Mouse (Mus musculus) G1E (cell line): ENCODE data around the gene Ryk. TPM values are rescaled to one million over a fixed set of nuclear protein-coding genes. Genes with fewer than 3 reads are reported as not detected.

Source experiments
- ATAC-seq: 2 replicates; pipeline ENCODE4 v1.8.0; 2016; ENCODE audit warnings: mild to moderate bottlenecking; ENCODE audit not compliant: insufficient number of reproducible peaks, poor library complexity, low FRiP score, severe bottlenecking; ENCODE audit errors: extremely low read depth
- DNase-seq: peaks from one replicate; pipeline ENCODE4 v3.0.0; 2012; ENCODE audit warnings: low spot score
- H3K27me3 ChIP-seq: 2 replicates; pipeline ENCODE4 v1.6.1; 2012; ENCODE audit warnings: mild to moderate bottlenecking, low read length, inconsistent platforms; ENCODE audit not compliant: insufficient read depth
- H3K36me3 ChIP-seq: replicated peaks from 2 replicates; pipeline ENCODE3; 2012; ENCODE audit warnings: mild to moderate bottlenecking, inconsistent platforms
- H3K4me1 ChIP-seq: 2 replicates; pipeline ENCODE4 v1.6.1; 2012; ENCODE audit warnings: low read depth, low read length, inconsistent platforms, mixed read lengths; ENCODE audit not compliant: insufficient read depth
- H3K4me3 ChIP-seq: 2 replicates; pipeline ENCODE4 v1.5.1; 2012; ENCODE audit warnings: low read depth, mild to moderate bottlenecking, inconsistent platforms, low read length, moderate library complexity, mixed read lengths
- H3K9me3 ChIP-seq: replicated peaks from 2 replicates; pipeline ENCODE4 v1.6.1; 2012; ENCODE audit warnings: inconsistent platforms
- CTCF ChIP-seq: IDR thresholded peaks from 2 replicates; pipeline ENCODE4 v1.5.1; 2012; ENCODE audit warnings: low read depth, low read length, inconsistent platforms, mixed read lengths
- GATA1 ChIP-seq: IDR thresholded peaks from 2 replicates; pipeline ENCODE4 v1.6.1; 2012; ENCODE audit warnings: borderline replicate concordance, low read length, inconsistent platforms, mixed read lengths
- GATA2 ChIP-seq: IDR thresholded peaks from 2 replicates; pipeline ENCODE4 v1.6.1; 2012; ENCODE audit warnings: low read depth, low read length, inconsistent platforms, borderline replicate concordance
- POLR2AphosphoS5 ChIP-seq: IDR thresholded peaks from 2 replicates; pipeline ENCODE4 v1.6.1; 2012; ENCODE audit warnings: low read depth, low read length, inconsistent platforms; ENCODE audit not compliant: insufficient replicate concordance
- TAL1 ChIP-seq: conservative IDR thresholded peaks from 2 replicates; pipeline ENCODE4 v1.6.1; 2012; ENCODE audit warnings: low read depth, low read length, inconsistent platforms, mixed read lengths
- polyA plus RNA-seq: library from polyadenylated mRNA; stranded (reverse); fragments of >175 nt; gene quantifications from 2 replicates; pipeline ENCODE4 v1.2.3, GENCODE M21; 2012
- total RNA-seq, 2 experiments: library from RNA; stranded (forward) in 1 of 2; stranded (reverse) in 1 of 2; fragments of 200-1000 nt in 1 of 2; fragments of >200 nt in 1 of 2; fragmentation: Nextera tagmentation in 1 of 2; gene quantifications; 2 replicates each; pipeline ENCODE4 v1.2.3; 2014 to 2017

The Ryk gene
- total and polyA plus RNA-seq, 3 experiments: 17.1 to 110 (median 80.1) TPM

DNA sequence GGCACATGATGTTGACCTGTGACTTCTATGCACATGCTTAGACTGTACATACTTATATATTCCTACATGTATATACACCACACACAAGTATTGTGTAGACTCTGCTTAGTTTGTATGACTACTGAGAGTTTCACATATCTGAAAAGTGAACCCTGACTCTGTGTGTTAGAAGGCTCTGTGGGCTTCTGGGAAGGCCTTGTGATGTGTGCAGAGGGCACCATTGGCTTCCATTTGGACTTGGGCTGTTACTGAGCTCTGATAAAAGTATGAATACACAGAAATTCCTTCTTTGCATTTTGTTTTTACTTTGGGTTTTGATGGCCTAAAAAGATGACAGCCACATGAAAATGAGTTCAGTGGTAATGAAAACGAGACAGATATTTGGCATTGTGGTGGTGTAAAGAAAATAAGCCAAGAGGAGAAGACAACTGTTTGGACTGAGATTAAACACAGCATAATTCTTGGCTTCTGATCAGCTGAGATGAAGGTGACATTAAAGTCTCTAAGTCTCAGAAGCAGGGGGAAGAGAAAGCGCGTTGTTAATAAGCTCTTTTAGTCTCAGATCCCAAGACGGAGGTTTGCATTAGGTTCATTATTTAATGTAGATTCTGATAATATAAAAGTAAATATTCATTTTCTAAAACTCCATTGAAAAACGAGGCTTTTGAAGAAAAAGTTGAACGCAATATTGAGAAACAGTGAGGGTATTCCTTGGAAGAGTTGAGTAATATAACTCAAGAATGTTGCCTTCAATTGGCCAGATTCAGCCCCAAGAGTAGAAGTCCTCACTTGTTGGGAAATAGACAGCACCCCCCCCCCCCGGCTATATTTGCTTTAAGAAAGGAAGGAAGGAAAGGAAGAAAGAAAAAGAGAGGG lies 58.0 kb downstream of the Ryk start:
- Histone ChIP-seq H3K27me3 (no peaks in the 10 kb centered on the region), H3K4me1 (peaks cover 49% of the 10 kb centered on the region), H3K4me3 (no peak overlapping the region), H3K9me3 (no peaks in the 10 kb centered on the region), H3K36me3 (peaks cover 75% of the 10 kb centered on the region)
- TF ChIP-seq POLR2AphosphoS5 (no peak), TAL1 (no peak), GATA2 (no peak), GATA1 (no peak), CTCF (no peak)
- ATAC-seq (no peak), DNase-seq (no peak)

- Histone ChIP-seq H3K4me3 (no peak overlapping the region), H3K4me1 (peaks cover 48% of the 10 kb centered on the region), H3K36me3 (peaks cover 76% of the 10 kb centered on the region), H3K9me3 (no peaks in the 10 kb centered on the region), H3K27me3 (no peaks in the 10 kb centered on the region)
- no peak for TF ChIP-seq GATA2
- TF ChIP-seq TAL1: no peak
- no peak for TF ChIP-seq GATA1
- TF ChIP-seq POLR2AphosphoS5: no peak
- no peak for TF ChIP-seq CTCF
- no peak for ATAC-seq
- DNase-seq: no peak
These were observed 58.7 kb downstream of the Ryk start for GRCm38 (mm10) chr9:102893356-102893870.

DNA sequence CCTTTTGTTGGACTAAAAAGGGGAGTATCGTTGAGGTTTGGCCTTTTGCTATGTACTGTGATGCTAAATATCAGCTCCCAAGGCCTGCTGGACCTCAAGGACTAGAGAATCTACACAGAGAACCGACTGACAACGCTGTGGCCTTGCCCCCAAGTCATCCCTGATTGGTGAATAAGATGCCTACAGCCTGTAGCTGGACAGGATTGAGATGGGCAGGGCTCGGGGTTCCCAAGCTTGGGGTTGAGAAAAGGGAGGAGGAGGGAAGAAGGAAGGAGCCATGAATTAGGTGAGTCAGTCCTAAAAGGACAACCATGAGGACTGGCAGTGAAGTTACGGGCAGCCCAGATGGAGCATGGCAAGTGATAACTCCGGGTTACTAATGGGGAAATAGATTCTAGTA lies 65.2 kb downstream of the Ryk start:
- Histone ChIP-seq H3K9me3 (no peaks in the 10 kb centered on the region), H3K27me3 (no peaks in the 10 kb centered on the region), H3K36me3 (peaks cover 91% of the 10 kb centered on the region), H3K4me3 (no peak overlapping the region), H3K4me1 (peaks cover 39% of the 10 kb centered on the region)
- no peak for ATAC-seq
- TF ChIP-seq TAL1 (no peak), CTCF (no peak), POLR2AphosphoS5 (no peak), GATA1 (no peak), GATA2 (no peak)
- DNase-seq: no peak

GRCm38 (mm10) chr9:102902308-102902707 lies 67.6 kb downstream of the Ryk start:
- peaks cover 36% of the 10 kb centered on the region for H3K4me1 ChIP-seq
- TF ChIP-seq POLR2AphosphoS5: no peak
- H3K9me3 ChIP-seq: no peaks in the 10 kb centered on the region
- H3K36me3 ChIP-seq: peaks cover 93% of the 10 kb centered on the region
- DNase-seq (no peak), ATAC-seq (no peak)
- H3K27me3 ChIP-seq: no peaks in the 10 kb centered on the region
- H3K4me3 ChIP-seq: no peak overlapping the region

DNA sequence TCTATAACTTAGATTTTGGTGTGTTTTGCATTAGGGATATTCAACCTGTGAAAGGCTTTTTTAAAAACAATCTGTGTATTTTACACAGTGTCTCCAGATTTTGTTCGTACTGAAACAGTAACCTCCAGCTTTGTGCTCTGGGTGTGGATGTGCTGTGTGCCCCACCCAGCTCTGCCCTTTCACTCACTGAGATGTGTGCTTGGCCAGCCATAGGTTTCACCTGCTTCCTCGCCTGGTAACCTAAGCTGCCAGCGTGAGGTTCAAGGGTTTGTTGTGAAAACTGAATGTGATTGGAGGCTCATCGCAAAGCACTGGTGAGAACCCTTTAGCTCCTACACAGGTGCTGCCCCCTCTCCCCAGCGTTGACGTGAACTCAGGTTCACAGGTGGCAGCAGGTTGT lies 70.2 kb downstream of the Ryk start:
- H3K27me3 ChIP-seq: no peaks in the 10 kb centered on the region
- peaks cover 21% of the 10 kb centered on the region for H3K4me1 ChIP-seq
- no peak overlapping the region for H3K4me3 ChIP-seq
- DNase-seq: no peak
- H3K36me3 ChIP-seq: peaks cover 91% of the 10 kb centered on the region
- TF ChIP-seq POLR2AphosphoS5 (no peak), CTCF (no peak), TAL1 (no peak), GATA1 (no peak), GATA2 (no peak)
- no peaks in the 10 kb centered on the region for H3K9me3 ChIP-seq
- no peak for ATAC-seq

DNA sequence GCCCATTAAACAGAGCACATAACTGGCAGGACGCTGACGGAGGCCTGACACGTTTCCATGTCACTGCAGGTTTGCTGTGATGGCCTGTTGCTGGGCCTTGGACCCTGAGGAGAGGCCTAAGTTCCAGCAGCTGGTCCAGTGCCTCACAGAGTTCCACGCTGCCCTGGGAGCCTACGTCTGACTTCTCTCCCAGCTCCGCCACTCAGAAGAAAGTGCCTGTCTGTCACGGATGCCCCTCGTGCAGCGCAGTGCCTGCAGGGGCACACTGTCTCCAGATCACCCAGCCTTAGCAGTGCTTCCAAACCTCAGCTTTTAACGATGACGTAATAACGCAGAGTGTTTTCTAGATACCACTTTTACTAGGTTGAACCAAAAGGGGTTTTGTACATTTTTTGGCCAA lies 72.1 kb downstream of the Ryk start:
- no peak for TF ChIP-seq POLR2AphosphoS5
- no peak for TF ChIP-seq CTCF
- no peak for TF ChIP-seq TAL1
- TF ChIP-seq GATA1: no peak
- TF ChIP-seq GATA2: no peak
- Histone ChIP-seq H3K36me3 (peaks cover 94% of the 10 kb centered on the region), H3K4me1 (peaks cover 30% of the 10 kb centered on the region), H3K9me3 (no peaks in the 10 kb centered on the region), H3K4me3 (no peak overlapping the region), H3K27me3 (no peaks in the 10 kb centered on the region)
- no peak for DNase-seq
- ATAC-seq: no peak
